Mouse (Mus musculus) MEL (cell line): ENCODE data around the gene Acadm. TPM values are rescaled to one million over a fixed set of nuclear protein-coding genes. Genes with fewer than 3 reads are reported as not detected.

Source experiments
- DNase-seq: peaks from one replicate; pipeline ENCODE4 v3.0.0; 2011; ENCODE audit warnings: low read depth, low spot score
- H3K27ac ChIP-seq: 2 replicates; pipeline ENCODE4 v1.5.1; 2012; ENCODE audit warnings: low read depth, mild to moderate bottlenecking, control low read depth, low read length, moderate library complexity; ENCODE audit not compliant: control insufficient read depth
- H3K27me3 ChIP-seq, 2 experiments: fragments of 150-350 bp in 1 of 2; sonication (generic) in 1 of 2; 2 replicates each; pipeline ENCODE4 v1.6.1; 2012; ENCODE audit warnings: low read length in 2 of 2, mild to moderate bottlenecking in 2 of 2, improper control_type of control experiment in 1 of 2, moderate library complexity in 1 of 2; ENCODE audit not compliant: insufficient read depth in 2 of 2, control insufficient read depth in 1 of 2
- H3K36me3 ChIP-seq, 2 experiments: 2 replicates each; pipeline ENCODE4 v1.6.1; 2012 to 2014; ENCODE audit warnings: low read length in 2 of 2, improper control_type of control experiment in 1 of 2, inconsistent platforms in 1 of 2, mild to moderate bottlenecking in 1 of 2; ENCODE audit not compliant: insufficient read depth in 2 of 2, control insufficient read depth in 1 of 2
- H3K4me1 ChIP-seq, 2 experiments: fragments of 150-350 bp in 1 of 2; sonication (generic) in 1 of 2; 2 replicates each; pipeline ENCODE4 v1.6.1; 2012; ENCODE audit warnings: low read length in 2 of 2, improper control_type of control experiment in 1 of 2, mild to moderate bottlenecking in 1 of 2; ENCODE audit not compliant: insufficient read depth in 2 of 2, control insufficient read depth in 1 of 2
- H3K4me3 ChIP-seq, 2 experiments: fragments of 150-350 bp in 1 of 2; sonication (generic) in 1 of 2; 2 replicates each; pipeline ENCODE4 v1.5.1; 2012; ENCODE audit warnings: low read depth in 2 of 2, low read length in 2 of 2, mild to moderate bottlenecking in 2 of 2, moderate library complexity in 2 of 2, control low read depth in 1 of 2, improper control_type of control experiment in 1 of 2; ENCODE audit not compliant: control insufficient read depth in 1 of 2, insufficient read depth in 1 of 2
- H3K79me2 ChIP-seq: 2 replicates; pipeline ENCODE4 v1.6.1; 2012; ENCODE audit warnings: mild to moderate bottlenecking, low read length, moderate library complexity; ENCODE audit not compliant: control insufficient read depth, poor library complexity, insufficient read depth
- H3K9ac ChIP-seq: 2 replicates; pipeline ENCODE4 v1.6.1; 2012; ENCODE audit warnings: low read depth, mild to moderate bottlenecking, control low read depth, low read length, moderate library complexity; ENCODE audit not compliant: control insufficient read depth, poor library complexity, severe bottlenecking
- H3K9me3 ChIP-seq: fragments of 150-350 bp; sonication (generic); replicated peaks from 2 replicates; pipeline ENCODE4 v1.6.1; 2012; ENCODE audit warnings: mild to moderate bottlenecking, low read length, improper control_type of control experiment, moderate library complexity; ENCODE audit not compliant: insufficient read depth
- BHLHE40 ChIP-seq: IDR thresholded peaks from 2 replicates; pipeline ENCODE4 v1.6.1; 2012; ENCODE audit warnings: low read depth, mild to moderate bottlenecking, inconsistent platforms, low read length, improper control_type of control experiment, borderline replicate concordance
- CHD2 ChIP-seq: IDR thresholded peaks from 2 replicates; pipeline ENCODE4 v1.6.1; 2011; ENCODE audit warnings: low read length, improper control_type of control experiment
- CTCF ChIP-seq, 3 experiments: IDR thresholded peaks in 2 of 3; conservative IDR thresholded peaks in 1 of 3; 2 replicates each; pipeline ENCODE4 v1.5.1; 2011 to 2012; ENCODE audit warnings: low read length in 3 of 3, low read depth in 2 of 3, mild to moderate bottlenecking in 2 of 3, improper control_type of control experiment in 1 of 3, inconsistent platforms in 1 of 3, mixed read lengths in 1 of 3, moderate library complexity in 1 of 3; ENCODE audit not compliant: control insufficient read depth in 1 of 3, insufficient read depth in 1 of 3, poor library complexity in 1 of 3, severe bottlenecking in 1 of 3
- ELF1 ChIP-seq: IDR thresholded peaks from 2 replicates; pipeline ENCODE4 v1.6.1; 2014; ENCODE audit warnings: low read depth, mild to moderate bottlenecking, inconsistent platforms, low read length, improper control_type of control experiment, moderate library complexity
- EP300 ChIP-seq, 2 experiments: IDR thresholded peaks; 2 replicates each; pipeline ENCODE4 v1.6.1; 2011; ENCODE audit warnings: improper control_type of control experiment in 2 of 2, low read length in 2 of 2, low read depth in 1 of 2, mild to moderate bottlenecking in 1 of 2
- GATA1 ChIP-seq: IDR thresholded peaks from 2 replicates; pipeline ENCODE4 v1.6.1; 2011; ENCODE audit warnings: low read depth, low read length, improper control_type of control experiment
- MAX ChIP-seq: IDR thresholded peaks from 2 replicates; pipeline ENCODE4 v1.6.1; 2011; ENCODE audit warnings: low read length, improper control_type of control experiment
- MXI1 ChIP-seq: IDR thresholded peaks from 2 replicates; pipeline ENCODE4 v1.6.1; 2011; ENCODE audit warnings: mild to moderate bottlenecking, low read depth, low read length, improper control_type of control experiment
- MYC ChIP-seq: IDR thresholded peaks from 2 replicates; pipeline ENCODE4 v1.6.1; 2011; ENCODE audit warnings: low read depth, mild to moderate bottlenecking, low read length, improper control_type of control experiment, moderate library complexity
- NRF1 ChIP-seq: IDR thresholded peaks from 2 replicates; pipeline ENCODE4 v1.6.1; 2014; ENCODE audit warnings: low read depth, mild to moderate bottlenecking, inconsistent platforms, low read length, improper control_type of control experiment, moderate library complexity; ENCODE audit not compliant: poor library complexity, insufficient read depth, severe bottlenecking
- POLR2AphosphoS2 ChIP-seq: IDR thresholded peaks from 2 replicates; pipeline ENCODE4 v1.6.1; 2011; ENCODE audit warnings: low read length, improper control_type of control experiment
- RAD21 ChIP-seq: IDR thresholded peaks from 2 replicates; pipeline ENCODE4 v1.6.1; 2011; ENCODE audit warnings: mild to moderate bottlenecking, low read depth, low read length, improper control_type of control experiment
- RCOR1 ChIP-seq: IDR thresholded peaks from 2 replicates; pipeline ENCODE4 v1.6.1; 2012; ENCODE audit warnings: low read depth, mild to moderate bottlenecking, inconsistent platforms, low read length, improper control_type of control experiment
- SMC3 ChIP-seq: IDR thresholded peaks from 2 replicates; pipeline ENCODE4 v1.6.1; 2011; ENCODE audit warnings: low read depth, low read length, improper control_type of control experiment
- TBP ChIP-seq: IDR thresholded peaks from 2 replicates; pipeline ENCODE4 v1.8.0; 2011; ENCODE audit warnings: low read depth, low read length, improper control_type of control experiment
- TCF12 ChIP-seq: IDR thresholded peaks from 2 replicates; pipeline ENCODE4 v1.6.1; 2014; ENCODE audit warnings: low read depth, mild to moderate bottlenecking, inconsistent platforms, low read length, improper control_type of control experiment, moderate library complexity
- UBTF ChIP-seq: IDR thresholded peaks from 2 replicates; pipeline ENCODE4 v1.6.1; 2012; ENCODE audit warnings: low read depth, mild to moderate bottlenecking, inconsistent platforms, low read length, improper control_type of control experiment, moderate library complexity, borderline replicate concordance; ENCODE audit not compliant: insufficient read depth
- USF1 ChIP-seq: IDR thresholded peaks from 2 replicates; pipeline ENCODE4 v1.6.1; 2014; ENCODE audit warnings: low read depth, mild to moderate bottlenecking, inconsistent platforms, low read length, improper control_type of control experiment, moderate library complexity
- USF2 ChIP-seq, 2 experiments: IDR thresholded peaks; 2 replicates each; pipeline ENCODE4 v1.6.1; 2011 to 2012; ENCODE audit warnings: improper control_type of control experiment in 2 of 2, low read length in 2 of 2, borderline replicate concordance in 1 of 2, inconsistent platforms in 1 of 2, low read depth in 1 of 2, mild to moderate bottlenecking in 1 of 2; ENCODE audit not compliant: insufficient read depth in 1 of 2
- ZC3H11A ChIP-seq: IDR thresholded peaks from 2 replicates; pipeline ENCODE4 v1.6.1; 2012; ENCODE audit warnings: low read depth, mild to moderate bottlenecking, inconsistent platforms, low read length, improper control_type of control experiment
- ZNF384 ChIP-seq: IDR thresholded peaks from 2 replicates; pipeline ENCODE4 v1.6.1; 2012; ENCODE audit warnings: low read depth, mild to moderate bottlenecking, inconsistent platforms, low read length, improper control_type of control experiment
- polyA plus RNA-seq, 2 experiments: library from polyadenylated mRNA; stranded (reverse) in 1 of 2; unstranded in 1 of 2; fragments of >175 nt in 1 of 2; fragments of >200 nt in 1 of 2; gene quantifications; 2 replicates each; pipeline versions ENCODE4 v1.2.1 to v1.2.4; 2012; ENCODE audit warnings: low replicate concordance in 2 of 2, low read depth in 1 of 2; ENCODE audit not compliant: insufficient read length in 2 of 2, insufficient read depth in 1 of 2, missing spikeins in 1 of 2
- total RNA-seq: library from RNA; depleted of rRNA; stranded (reverse); fragments of 300-350 nt; gene quantifications from 2 replicates; pipeline ENCODE4 v1.2.3, GENCODE M21; 2012

The Acadm gene
- total and polyA plus RNA-seq, 3 experiments = 36.7 to 44.3 TPM; not detected in 1

DNA sequence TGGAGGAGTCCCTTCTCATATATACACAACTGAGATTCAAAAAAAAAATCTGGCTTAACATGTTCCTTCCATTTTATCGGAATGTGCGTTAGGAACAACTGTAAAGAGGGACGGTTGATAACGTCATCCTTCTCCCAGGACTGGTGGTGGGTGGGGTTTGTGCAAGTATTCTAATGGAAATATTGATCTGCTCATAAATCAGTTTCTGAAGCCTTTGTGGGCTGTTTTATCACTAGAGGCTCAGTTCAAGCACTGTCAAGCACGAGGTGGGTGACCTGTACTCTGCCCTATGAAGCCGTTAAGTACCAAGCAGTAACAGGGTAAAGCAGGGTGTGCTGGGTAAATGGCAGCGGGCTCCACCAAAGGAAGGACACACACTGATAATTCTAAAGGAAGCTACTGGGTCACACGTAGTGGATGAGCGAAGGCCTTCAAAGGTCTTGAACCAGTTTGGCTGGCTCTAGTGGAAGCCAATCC lies 15.3 kb upstream of the Acadm start:
- no peaks in the 10 kb centered on the region for H3K4me1 ChIP-seq
- no peaks in the 10 kb centered on the region for H3K9me3 ChIP-seq
- H3K27ac ChIP-seq = no peak overlapping the region
- TF ChIP-seq EP300 (IDR thresholded peaks at IDR 0.05; ENCODE audit: low read depth in 1 of 2, low read length in 2 of 2) (no peak), GATA1 (no peak), USF2 (IDR thresholded peaks at IDR 0.05; ENCODE audit: borderline replicate concordance in 1 of 2, insufficient read depth in 1 of 2, low read depth in 1 of 2, low read length in 2 of 2) (no peak), CHD2 (no peak), POLR2AphosphoS2 (no peak), UBTF (no peak)
- H3K79me2 ChIP-seq = no peaks in the 10 kb centered on the region
- DNase-seq = no peak
- no peak overlapping the region for H3K4me3 ChIP-seq
- no peaks in the 10 kb centered on the region for H3K36me3 ChIP-seq
- H3K27me3 ChIP-seq = no peaks in the 10 kb centered on the region
- H3K9ac ChIP-seq = no peak overlapping the region

DNA sequence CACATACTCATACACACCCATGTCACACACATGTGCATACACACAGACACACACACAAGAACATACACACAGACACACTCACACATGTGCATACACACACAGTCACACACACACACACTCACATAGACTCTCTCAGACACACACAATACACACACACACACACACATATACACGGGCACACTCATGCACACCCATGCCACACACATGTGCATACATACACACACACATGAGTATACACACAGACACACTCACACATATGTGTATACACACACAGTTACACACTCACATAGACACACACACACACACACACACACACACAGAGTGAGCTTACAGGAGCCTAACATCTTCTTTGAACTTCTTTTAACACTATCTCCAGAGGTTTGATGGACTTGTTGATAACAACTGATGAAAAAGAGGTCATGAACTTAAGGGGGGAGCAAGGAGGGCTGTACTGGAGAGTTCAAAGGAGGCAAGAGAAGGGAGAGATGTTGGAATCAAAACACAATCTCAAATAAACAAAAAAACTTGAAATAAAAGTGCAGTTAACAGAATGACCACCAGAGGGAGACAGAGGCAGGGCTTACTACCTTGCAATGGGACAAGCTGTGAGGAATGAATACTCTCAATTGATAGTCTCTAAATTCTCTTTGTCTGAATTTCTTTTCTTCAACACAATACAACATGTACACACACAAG lies 14.8 kb upstream of the Acadm start:
- peak; percentile 73 for DNase-seq

More for the DNA sequence above, 14.8 kb upstream of the Acadm start:
- Histone ChIP-seq H3K36me3 (no peaks in the 10 kb centered on the region), H3K9me3 (no peaks in the 10 kb centered on the region), H3K4me1 (no peaks in the 10 kb centered on the region), H3K4me3 (no peak overlapping the region), H3K79me2 (no peaks in the 10 kb centered on the region), H3K9ac (no peak overlapping the region), H3K27me3 (0 out of 4 replicates have a peak, but pooled peaks cover 0 to 3% of the 10 kb centered on the region in 2 experiments), H3K27ac (no peak overlapping the region)
- TF ChIP-seq MYC (no peak), ZC3H11A (peak; percentile 70), ZNF384 (peak; percentile 69), RCOR1 (no peak), NRF1 (no peak), CTCF (IDR thresholded peaks at IDR 0.05 in 2 of 3, conservative IDR thresholded peaks at IDR 0.05 in 1 of 3; ENCODE audit: control insufficient read depth in 1 of 3, insufficient read depth in 1 of 3, low read depth in 2 of 3, low read length in 3 of 3, poor library complexity in 1 of 3, severe bottlenecking in 1 of 3) (peak; percentile 64 to 94 (median 90)), POLR2AphosphoS2 (no peak), EP300 (IDR thresholded peaks at IDR 0.05; ENCODE audit: low read depth in 1 of 2, low read length in 2 of 2) (no peak), UBTF (no peak), MAX (no peak), MXI1 (no peak), USF2 (IDR thresholded peaks at IDR 0.05; ENCODE audit: borderline replicate concordance in 1 of 2, insufficient read depth in 1 of 2, low read depth in 1 of 2, low read length in 2 of 2) (no peak), TCF12 (no peak), RAD21 (peak; percentile 88), USF1 (no peak), SMC3 (peak; percentile 82), BHLHE40 (no peak), ELF1 (no peak), GATA1 (no peak), TBP (no peak)
